Mouse (Mus musculus): ENCODE measurements around the gene Kiss1r.
"Not testable (repeated sequence)": the region's sequence is repeated elsewhere in the genome, so short reads cannot be mapped to it uniquely, and the experiment has no call there.

Kiss1r gene

GRCm38 (mm10) chr10:79916808-79917531 is at the start of gene Kiss1r:
TSS of gene Kiss1r (plus strand) at chr10:79916971.
- peak; percentile 85 for DNase-seq

- DNase-seq: no peak
These were observed 44.9 kb upstream of the Kiss1r start for GRCm38 (mm10) chr10:79871845-79872244.

GRCm38 (mm10) chr10:79872862-79873261 is 43.9 kb upstream of the Kiss1r start:
- DNase-seq: no peak

DNA sequence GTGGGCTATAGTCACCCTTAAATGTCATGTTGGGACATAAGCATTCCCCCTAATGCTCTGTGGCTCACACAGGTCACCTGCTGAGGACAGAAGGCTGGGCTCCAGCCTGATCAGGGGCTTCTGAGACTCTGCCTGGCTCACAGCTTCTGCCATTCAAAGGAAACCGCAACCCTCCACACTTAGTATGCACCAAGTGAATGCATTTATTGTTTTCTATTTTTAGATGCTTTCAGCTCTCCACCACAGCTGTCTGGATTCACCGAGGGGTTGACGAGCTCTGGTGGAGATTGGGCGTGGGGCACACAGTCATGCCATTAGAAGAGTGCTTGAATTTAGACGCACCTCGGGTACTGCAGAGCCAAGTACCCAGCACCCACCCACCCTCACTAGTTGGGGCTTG is 43.5 kb upstream of the Kiss1r start:
- DNase-seq: no peak

GRCm38 (mm10) chr10:79873715-79874289 is 43.0 kb upstream of the Kiss1r start:
- no peak for DNase-seq

DNA sequence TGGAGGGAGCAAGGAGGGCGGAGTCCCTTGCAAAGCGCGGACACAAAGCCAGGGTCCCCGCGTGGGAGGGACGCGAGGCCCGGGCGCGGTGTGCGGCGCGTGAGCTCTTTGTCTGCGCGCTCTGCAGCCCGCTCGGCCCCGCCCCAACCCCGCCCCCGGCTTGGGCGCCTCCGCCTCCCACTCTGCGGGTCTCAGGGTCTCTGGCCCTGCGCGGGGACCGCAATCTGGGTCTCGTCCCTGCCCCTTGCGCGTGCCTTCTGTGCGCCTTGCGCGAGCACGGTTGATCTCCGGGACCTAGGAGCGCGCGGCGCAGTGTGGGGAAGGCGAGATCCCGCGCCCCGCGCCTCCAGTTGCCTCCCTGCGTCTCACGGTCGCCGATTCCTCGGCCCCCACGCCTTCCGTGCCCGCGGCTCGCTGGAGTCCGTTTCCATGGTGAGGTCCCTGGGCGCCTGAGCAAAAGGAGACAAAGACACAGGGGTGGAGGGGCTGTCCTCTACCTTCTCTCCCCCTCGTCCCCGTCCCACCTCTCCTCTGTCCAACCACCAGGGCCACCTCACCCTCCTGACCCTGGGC is 42.4 kb upstream of the Kiss1r start, which contains the start of the genes Prtn3 and Plppr3:
Gene Prtn3, plus strand, starts transcription at position 187 of the 573 bp plus-strand sequence.
Gene Plppr3, minus strand, starts transcription at position 345 of the 573 bp plus-strand sequence.
- peak; percentile 53 for DNase-seq

- no peak for DNase-seq
These were observed 39.6 kb upstream of the Kiss1r start for GRCm38 (mm10) chr10:79877174-79877573.

DNA sequence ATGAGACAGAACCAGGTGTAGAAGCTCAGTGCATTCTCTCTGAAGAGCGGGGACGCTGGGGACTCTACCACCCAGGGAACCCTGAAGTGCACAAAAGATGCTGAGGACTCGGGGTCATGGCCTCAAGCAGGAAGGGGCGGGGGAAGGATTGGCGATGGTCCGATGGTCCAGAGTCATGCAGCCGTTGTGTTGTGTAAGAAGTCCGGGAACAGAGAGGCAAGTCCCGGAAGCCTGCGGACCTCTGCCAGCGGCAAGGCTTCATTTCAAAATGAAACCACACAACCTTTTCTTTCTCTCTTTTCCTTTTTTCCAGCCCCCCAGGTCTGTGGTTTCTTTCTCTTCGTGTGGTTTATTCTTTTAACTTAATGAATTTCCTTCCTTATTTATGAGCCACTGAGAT is 39.0 kb upstream of the Kiss1r start:
- DNase-seq: no peak

DNA sequence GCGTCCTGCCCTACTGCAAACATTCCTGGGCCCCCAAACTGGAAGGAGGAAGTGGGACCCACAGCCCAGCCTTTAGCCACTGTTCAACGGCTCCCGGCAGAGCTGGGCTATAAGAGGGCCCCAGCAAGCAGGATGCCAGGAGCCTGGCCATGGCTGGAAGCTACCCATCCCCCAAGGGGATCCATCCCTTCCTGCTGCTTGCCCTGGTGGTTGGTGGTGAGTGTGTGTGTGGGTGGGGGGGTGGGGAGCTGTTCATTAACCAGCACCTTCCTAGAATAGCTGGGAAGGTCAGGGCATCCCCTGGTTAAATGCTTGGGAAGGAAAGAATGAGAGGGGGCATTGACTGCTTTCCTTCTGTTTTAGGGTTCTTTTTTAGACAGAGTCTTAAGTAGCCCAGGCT is 37.2 kb upstream of the Kiss1r start:
- no peak for DNase-seq

GRCm38 (mm10) chr10:79880721-79881120 is 36.0 kb upstream of the Kiss1r start:
- no peak for DNase-seq

GRCm38 (mm10) chr10:79881981-79882380 is 34.8 kb upstream of the Kiss1r start:
- no peak for DNase-seq

DNA sequence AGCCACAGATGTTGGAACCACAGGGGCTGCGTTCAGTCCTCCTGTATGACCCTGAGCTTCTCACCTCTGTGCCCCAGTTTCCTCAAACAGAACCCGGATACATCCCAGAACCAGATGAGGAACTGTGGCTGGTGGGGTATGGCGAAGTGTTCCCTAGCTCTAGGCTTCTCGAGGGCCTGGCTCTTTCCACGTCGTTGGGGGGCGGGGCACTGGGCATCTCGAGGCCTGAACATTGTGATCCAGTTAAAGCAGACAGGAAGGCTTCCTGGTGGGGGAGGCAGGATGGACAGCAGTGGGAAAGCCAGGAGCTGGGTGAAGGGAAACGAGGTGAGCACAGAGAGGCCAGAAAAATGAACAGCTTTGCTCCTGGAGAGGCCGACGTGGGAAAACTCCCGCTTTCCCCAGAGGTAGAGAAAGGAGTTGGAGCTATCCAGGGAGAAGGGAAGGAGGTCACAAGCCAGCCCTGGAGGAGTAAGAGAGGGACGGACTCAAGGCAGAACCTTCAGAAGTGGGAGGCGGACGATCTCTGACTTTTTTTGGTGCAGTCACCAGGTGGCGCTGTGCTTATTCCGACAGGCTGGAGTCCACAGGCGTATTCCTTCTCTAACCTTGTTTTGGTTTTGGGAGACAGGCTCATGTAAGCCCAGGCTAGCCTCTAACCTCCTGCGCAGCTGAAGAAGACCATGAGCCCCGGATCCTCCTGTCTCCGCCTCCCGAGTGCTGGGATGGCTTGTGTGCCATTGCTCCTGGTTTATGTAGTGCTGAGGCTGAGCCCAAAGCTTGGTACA is 33.3 kb upstream of the Kiss1r start:
- peak; percentile 85 for DNase-seq

DNA sequence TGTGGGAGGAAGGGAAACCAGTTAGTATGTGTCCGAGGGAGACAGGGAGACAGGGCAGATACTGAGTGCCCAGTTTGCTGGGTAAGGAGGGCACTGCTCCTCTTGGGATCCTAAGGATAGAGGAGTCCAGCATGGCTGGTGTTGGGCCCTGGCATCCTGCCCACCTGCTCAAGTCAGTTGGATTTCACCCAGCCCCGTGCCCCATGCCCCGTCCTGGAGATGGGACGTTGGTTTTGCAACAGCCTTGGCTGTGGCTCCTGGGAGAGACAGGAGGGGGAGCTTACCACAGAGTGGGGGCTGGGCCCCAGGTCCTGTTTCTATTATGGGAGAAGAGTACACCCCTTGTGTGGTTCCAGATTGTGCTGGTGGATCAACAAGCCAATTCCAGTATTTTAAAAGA is 32.3 kb upstream of the Kiss1r start:
- no peak for DNase-seq

DNA sequence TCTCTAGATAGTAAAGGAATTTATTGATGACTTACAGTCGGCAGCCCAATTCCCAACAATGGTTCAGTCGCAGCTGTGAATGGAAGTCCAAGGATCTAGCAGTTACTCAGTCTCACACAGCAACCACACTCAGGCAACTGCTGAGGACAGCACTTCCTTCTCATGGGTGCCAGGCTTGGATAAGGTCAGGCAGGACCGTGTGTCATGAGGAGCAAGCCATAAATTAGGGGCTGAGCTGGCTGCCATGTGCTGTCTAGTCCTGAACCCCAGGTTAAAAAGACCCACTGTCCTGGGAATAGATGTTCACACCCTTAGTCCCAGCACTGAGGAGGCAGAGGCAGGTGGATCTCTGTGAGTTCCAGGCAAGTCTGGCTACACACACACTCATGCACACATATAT is 31.8 kb upstream of the Kiss1r start:
- DNase-seq: not testable (repeated sequence)

GRCm38 (mm10) chr10:79886054-79886453 is 30.7 kb upstream of the Kiss1r start, which contains the start of gene Elane:
TSS of gene Elane (plus strand) at chr10:79886247.
- DNase-seq: no peak

GRCm38 (mm10) chr10:79886611-79887010 is 30.2 kb upstream of the Kiss1r start:
- DNase-seq: no peak

DNA sequence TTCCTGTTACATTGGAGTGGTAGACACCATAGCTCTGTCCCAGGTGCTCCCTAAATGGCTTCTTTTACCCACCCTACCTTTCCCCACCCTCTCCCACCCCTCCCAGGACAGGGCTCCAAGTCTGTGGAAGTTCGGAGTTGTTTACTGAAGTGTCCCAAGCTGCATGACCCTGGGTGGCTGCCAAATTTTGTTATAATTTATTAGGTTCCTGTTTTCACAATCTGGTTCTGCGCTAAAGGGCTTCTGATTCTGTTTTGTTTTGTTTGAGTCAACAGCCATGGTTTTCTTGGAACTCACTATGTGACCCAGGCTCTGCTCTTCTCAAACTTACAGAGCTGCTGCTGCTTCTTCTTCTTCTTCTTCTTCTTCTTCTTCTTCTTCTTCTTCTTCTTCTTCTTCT is 27.4 kb upstream of the Kiss1r start:
- no peak for DNase-seq

DNA sequence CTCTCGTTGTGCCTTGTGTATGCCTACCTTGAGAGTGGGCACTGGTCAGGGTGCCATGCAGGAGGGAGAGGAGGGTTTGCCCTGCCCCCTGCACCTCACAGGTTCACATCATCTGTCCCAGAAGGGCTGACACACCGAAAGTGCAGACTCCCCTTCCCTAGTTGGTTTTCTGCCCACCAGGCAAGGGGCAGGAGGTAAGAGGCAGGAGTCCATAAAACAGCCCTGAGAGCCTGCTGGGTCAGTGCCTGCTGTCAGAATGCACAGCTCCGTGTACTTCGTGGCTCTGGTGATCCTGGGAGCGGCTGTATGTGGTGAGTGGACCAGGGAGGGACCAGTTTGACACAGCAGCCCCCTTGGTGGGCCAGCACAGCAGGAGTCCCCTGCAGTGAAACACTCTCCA is 26.1 kb upstream of the Kiss1r start, which contains the start of gene Cfd:
Gene Cfd, plus strand, starts transcription at position 184 of the 400 bp plus-strand sequence.
- DNase-seq: no peak

- DNase-seq: peak; percentile 74
These were observed 24.2 kb upstream of the Kiss1r start for GRCm38 (mm10) chr10:79892451-79893118.

DNA sequence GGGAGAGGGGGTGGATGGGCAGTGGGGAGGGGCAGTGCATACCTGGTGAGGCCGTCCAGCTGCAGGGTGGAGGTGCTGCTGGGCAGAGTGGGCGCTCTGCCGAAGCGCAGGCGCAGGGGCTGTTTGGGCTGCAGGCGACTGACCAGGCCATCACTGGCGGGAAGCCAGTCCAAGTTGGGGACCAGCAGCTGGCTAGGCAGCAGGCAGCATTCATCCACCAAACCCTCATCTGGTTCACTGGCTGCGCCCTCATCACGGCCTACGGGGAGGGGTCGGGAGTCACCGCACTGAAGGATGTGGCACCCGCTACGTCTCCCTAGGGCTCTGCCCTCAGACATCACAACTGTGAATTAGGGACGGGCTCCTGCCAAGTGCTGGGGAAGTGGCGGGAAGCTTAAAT is 20.5 kb upstream of the Kiss1r start:
- no peak for DNase-seq

GRCm38 (mm10) chr10:79896814-79897213 is 20.0 kb upstream of the Kiss1r start:
- no peak for DNase-seq
